Mouse (Mus musculus): Measurements from ENCODE around the gene Kctd7. TPM values are rescaled to one million over a fixed set of nuclear protein-coding genes. Genes with fewer than 3 reads are reported as not detected.

The Kctd7 gene
- polyA plus RNA-seq, 1 experiment from 2014 or later: 6.0 TPM

DNA sequence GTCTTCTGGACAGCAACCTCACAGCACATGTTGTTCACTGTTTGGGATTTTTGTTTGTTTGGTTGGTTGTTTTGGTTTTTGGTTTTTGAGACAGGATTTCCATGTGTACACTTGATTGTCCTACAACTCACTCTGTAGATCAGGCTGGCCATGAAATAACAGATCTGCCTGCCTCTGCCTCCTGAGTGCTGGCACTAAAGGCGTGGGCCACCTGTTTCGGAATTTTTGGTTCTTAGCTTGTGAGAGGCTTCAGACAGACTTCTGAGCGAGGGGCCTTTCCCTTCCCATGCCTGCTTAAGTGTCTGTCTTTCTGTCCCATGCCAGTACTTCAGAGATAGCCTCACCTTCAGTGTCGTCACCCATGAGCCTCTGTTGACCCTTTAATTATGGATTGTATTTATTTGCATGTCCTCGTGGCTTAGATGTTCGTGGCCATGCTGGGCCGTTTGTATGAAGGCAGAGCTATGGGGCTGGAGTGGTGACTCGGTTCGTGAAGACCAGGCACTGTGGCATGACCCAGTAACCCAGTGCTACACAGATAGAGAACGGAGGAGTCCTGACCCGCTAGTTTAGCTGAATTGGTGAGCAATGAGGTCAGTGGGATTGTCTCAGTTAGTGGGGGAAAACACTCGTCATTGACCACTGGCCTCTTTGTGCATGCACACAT is 24.5 kb upstream of the Kctd7 start:
- H3K9me3 ChIP-seq (replicated peaks): no peaks in the 10 kb centered on the region
- no peaks in the 10 kb centered on the region for H3K27me3 ChIP-seq
- WGBS (ENCODE audit: insufficient replicate concordance): 69% methylated on average over 12 of the region's 12 CpGs
- no peak overlapping the region for H3K9ac ChIP-seq
- H3K4me2 ChIP-seq: no peak overlapping the region
- ATAC-seq (ENCODE audit: insufficient read depth): no peak
- no peak overlapping the region for H3K4me3 ChIP-seq (replicated peaks)
- H3K4me1 ChIP-seq (replicated peaks): no peaks in the 10 kb centered on the region
- H3K36me3 ChIP-seq (replicated peaks): peaks cover 9% of the 10 kb centered on the region; the same call in 1 of the 2 replicates
- no peak overlapping the region for H3K27ac ChIP-seq (replicated peaks)

DNA sequence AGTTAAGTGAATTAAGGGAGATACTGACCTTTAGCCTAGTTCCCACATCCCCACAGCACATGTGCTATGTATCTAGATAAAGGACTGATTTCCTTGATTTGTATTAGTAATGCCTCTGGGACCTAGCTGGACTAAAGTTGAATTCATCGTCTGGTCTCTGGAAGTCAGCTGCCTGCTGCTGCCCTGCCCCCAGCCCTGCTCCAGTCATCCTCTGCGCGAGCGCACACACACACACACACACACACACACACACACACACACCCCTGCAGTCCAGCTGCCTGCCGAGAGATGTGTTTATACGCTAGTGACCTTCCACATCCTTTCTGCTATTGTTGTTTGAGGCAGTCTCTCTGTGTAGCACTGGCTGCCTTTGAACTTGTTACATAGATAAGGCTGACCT is 23.8 kb upstream of the Kctd7 start:
- 78% methylated on average over 6 of the region's 6 CpGs for WGBS (ENCODE audit: insufficient replicate concordance)
- ATAC-seq (ENCODE audit: insufficient read depth): no peak
- H3K4me3 ChIP-seq (replicated peaks): no peak overlapping the region
- no peak overlapping the region for H3K9ac ChIP-seq
- H3K36me3 ChIP-seq (replicated peaks): peaks cover 9% of the 10 kb centered on the region; the same call in 1 of the 2 replicates
- H3K9me3 ChIP-seq (replicated peaks): no peaks in the 10 kb centered on the region
- H3K4me2 ChIP-seq: no peak overlapping the region
- no peak overlapping the region for H3K27ac ChIP-seq (replicated peaks)
- H3K27me3 ChIP-seq: no peaks in the 10 kb centered on the region
- no peaks in the 10 kb centered on the region for H3K4me1 ChIP-seq (replicated peaks)

DNA sequence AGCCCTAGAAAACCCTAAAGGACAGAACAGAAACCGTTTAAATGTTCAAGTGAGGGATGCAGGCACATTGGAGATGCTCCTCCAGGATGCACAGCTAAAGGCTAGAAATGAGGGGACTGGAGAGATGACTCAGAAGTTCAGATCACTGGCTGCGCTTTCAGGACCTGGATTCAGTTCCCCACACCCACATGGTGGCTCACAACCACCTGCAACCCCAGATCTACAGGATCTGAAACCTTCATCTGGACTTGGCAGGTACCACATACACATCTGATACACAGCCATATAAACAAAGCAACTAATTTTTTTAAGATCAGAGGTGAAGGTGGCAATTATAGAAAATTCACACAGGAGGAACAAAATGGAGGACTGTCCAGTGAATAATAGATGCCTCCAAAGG is 22.3 kb upstream of the Kctd7 start:
- no peak overlapping the region for H3K4me2 ChIP-seq
- no peak for ATAC-seq (ENCODE audit: insufficient read depth)

DNA sequence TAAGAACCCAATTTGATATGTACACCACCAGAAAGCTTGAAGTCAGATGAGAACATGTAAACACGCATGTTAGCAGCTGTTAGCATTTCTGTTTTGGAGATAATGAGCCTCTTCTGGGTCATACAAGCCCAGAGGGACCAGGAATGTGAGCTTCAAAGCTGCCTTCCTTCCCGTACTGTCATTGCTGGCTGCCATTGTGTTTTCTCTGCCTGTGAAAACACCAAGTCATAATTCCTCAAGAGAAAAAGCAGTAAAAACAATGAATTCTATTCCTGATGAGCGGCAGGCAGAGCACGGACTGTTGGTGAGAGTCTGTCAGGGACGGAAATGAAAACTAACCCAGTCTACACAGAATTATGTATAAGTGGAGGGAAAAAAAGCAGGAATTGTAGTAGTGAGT is 20.4 kb upstream of the Kctd7 start:
- no peak overlapping the region for H3K9ac ChIP-seq
- H3K4me1 ChIP-seq (replicated peaks): no peaks in the 10 kb centered on the region
- H3K27me3 ChIP-seq: no peaks in the 10 kb centered on the region
- no peak overlapping the region for H3K4me2 ChIP-seq
- 72% methylated on average over 5 of the region's 5 CpGs for WGBS (ENCODE audit: insufficient replicate concordance)
- no peak overlapping the region for H3K4me3 ChIP-seq (replicated peaks)
- no peaks in the 10 kb centered on the region for H3K9me3 ChIP-seq (replicated peaks)
- H3K36me3 ChIP-seq (replicated peaks): 0 out of 2 replicates have a peak, but pooled peaks cover 3% of the 10 kb centered on the region
- H3K27ac ChIP-seq (replicated peaks): no peak overlapping the region
- no peak for ATAC-seq (ENCODE audit: insufficient read depth)

More for the DNA sequence above, 22.3 kb upstream of the Kctd7 start:
- no peak overlapping the region for H3K4me3 ChIP-seq (replicated peaks)
- WGBS (ENCODE audit: insufficient replicate concordance): 75% methylated on average over 2 of the region's 2 CpGs
- 0 out of 2 replicates have a peak, but pooled peaks cover 3% of the 10 kb centered on the region for H3K36me3 ChIP-seq (replicated peaks)
- H3K27ac ChIP-seq (replicated peaks): no peak overlapping the region
- H3K27me3 ChIP-seq: no peaks in the 10 kb centered on the region
- no peak overlapping the region for H3K9ac ChIP-seq
- no peaks in the 10 kb centered on the region for H3K9me3 ChIP-seq (replicated peaks)
- no peaks in the 10 kb centered on the region for H3K4me1 ChIP-seq (replicated peaks)

DNA sequence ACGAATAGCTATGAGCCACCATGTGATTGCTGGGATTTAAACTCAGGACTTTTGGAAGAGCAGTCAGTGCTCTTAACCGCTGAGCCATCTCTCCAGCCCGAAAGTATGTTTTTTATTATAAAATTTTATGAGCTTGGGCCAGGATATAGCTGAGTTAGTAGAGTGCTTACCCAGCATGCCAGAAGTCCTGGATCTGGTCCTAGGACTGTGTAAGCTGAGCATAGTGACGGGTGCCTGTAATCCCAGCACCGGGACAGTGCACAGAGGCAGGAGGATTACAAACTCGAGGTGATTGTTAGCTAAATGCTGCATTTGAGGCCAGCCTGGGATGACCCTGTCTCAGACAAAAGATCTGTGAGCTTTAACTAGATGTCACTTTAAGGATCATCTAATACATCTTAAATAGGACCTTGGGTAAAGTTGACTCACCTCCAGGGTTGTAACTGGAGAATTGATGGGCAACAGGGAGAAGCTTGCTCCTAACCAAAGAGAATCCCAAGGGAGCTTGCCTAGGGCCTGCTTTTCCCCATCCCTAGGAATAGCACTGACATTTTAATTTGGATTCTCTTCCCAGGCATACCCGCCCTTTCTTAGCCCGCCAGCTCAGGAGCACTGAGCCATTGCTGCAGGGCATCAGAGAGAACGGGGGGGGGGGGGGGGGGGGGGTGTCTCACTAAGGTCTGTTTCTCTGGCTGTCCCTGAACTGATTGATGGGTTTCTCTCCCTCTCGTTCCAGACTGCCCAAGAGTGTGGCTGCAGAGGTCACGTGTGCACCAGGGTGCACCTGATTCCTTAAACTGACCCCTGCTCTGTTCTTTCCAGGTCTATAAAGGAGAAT is 15.8 kb upstream of the Kctd7 start:
- Histone ChIP-seq H3K9me3 (replicated peaks) (no peaks in the 10 kb centered on the region), H3K4me1 (replicated peaks) (no peaks in the 10 kb centered on the region), H3K27ac (replicated peaks) (no peak overlapping the region), H3K9ac (no peak overlapping the region), H3K4me3 (replicated peaks) (no peak overlapping the region), H3K27me3 (no peaks in the 10 kb centered on the region), H3K36me3 (replicated peaks) (peaks cover 3% of the 10 kb centered on the region; the same call in 1 of the 2 replicates), H3K4me2 (no peak overlapping the region)
- ATAC-seq (ENCODE audit: insufficient read depth): no peak
- 62% methylated on average over 11 of the region's 11 CpGs for WGBS (ENCODE audit: insufficient replicate concordance)

DNA sequence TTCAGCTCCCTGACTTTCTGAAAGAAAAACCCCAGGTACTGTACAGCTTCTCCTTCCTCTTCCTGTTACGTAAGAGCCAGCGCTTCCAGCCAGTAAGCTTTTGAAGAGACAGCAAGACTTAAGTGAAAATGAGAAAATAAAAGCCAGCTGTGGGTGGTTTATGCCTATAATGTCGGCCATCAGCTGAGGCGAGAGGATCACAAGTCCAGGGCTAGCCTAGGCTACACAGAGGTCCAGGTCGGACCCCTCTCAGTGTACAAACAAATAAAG is 15.2 kb upstream of the Kctd7 start:
- no peak overlapping the region for H3K27ac ChIP-seq (replicated peaks)
- no peaks in the 10 kb centered on the region for H3K9me3 ChIP-seq (replicated peaks)
- no peak for ATAC-seq (ENCODE audit: insufficient read depth)
- no peak overlapping the region for H3K9ac ChIP-seq
- no peak overlapping the region for H3K4me3 ChIP-seq (replicated peaks)
- H3K36me3 ChIP-seq (replicated peaks): peaks cover 3% of the 10 kb centered on the region; the same call in 1 of the 2 replicates
- no peaks in the 10 kb centered on the region for H3K27me3 ChIP-seq
- H3K4me1 ChIP-seq (replicated peaks): no peaks in the 10 kb centered on the region
- WGBS (ENCODE audit: insufficient replicate concordance): 65% methylated on average over 5 of the region's 5 CpGs
- H3K4me2 ChIP-seq: no peak overlapping the region

DNA sequence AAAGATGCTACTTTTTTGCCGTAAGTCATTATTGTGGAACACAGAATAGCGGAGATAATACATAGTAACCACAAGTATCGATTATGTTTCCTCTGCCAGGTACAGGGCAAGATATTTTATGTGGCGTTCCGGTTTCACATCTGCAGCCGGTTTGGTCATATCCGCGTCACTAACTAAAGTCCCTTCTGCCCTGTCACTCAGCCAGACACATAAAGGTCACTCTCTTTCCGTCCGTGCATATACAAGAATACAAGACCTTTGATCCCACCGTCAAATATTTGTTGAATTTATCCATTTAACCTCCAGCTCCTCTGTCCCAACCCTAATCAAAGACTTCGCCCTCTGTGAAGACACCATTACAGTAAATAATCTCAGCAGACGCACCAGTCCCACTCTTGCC is 8.1 kb upstream of the Kctd7 start:
- Histone ChIP-seq H3K9ac (no peak overlapping the region), H3K27ac (replicated peaks) (no peak overlapping the region), H3K36me3 (replicated peaks) (no peaks in the 10 kb centered on the region), H3K4me1 (replicated peaks) (peaks cover 3% of the 10 kb centered on the region), H3K27me3 (no peaks in the 10 kb centered on the region), H3K9me3 (replicated peaks) (no peaks in the 10 kb centered on the region), H3K4me3 (replicated peaks) (no peak overlapping the region), H3K4me2 (no peak overlapping the region)
- WGBS (ENCODE audit: insufficient replicate concordance): 80% methylated on average over 13 of the region's 13 CpGs
- ATAC-seq (ENCODE audit: insufficient read depth): 0 out of 2 replicates have a peak, but pooled peaks have one; percentile 25

DNA sequence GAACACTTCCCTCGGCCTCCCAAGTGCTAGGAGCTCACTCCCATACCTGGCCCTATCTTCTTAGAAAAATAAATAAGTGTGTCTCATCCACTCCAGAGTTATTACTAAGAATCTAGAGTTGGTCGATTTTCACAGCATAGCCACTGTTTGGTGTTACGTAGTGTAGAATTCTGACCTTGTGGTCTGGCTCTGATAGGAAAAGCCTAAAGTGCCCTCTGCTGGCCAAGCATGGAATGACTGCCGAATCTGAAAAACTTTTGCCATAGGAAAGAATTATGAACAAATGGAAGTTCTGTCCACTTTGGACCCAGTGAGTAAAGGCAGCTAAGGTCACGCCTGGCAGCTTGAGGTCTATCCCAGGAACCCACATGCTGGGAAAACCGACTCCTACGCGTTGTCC is 5.3 kb upstream of the Kctd7 start:
- H3K27ac ChIP-seq (replicated peaks): no peak overlapping the region

DNA sequence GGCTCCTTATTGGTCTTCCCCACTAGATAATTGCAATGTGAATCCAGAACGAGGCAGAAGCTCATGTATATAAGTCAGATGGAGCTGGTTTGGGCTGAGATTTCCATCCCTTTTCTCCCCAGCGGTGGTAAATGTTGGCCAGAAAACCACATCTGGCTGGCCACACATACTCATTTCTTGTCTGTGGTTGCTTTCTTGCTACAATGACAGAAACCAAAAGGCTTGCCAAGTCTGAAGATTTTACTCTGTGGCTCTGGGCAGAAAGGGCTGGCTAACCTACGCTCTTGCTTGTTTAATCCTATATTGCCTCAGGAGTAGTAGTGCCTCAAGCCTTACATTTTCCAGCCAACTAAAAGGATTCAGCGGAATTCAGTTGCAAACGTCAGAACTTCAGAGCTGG is 3.5 kb upstream of the Kctd7 start:
- H3K9me3 ChIP-seq (replicated peaks): no peaks in the 10 kb centered on the region
- no peak overlapping the region for H3K4me2 ChIP-seq
- 65% methylated on average over 5 of the region's 5 CpGs for WGBS (ENCODE audit: insufficient replicate concordance)
- H3K27me3 ChIP-seq: no peaks in the 10 kb centered on the region
- no peak overlapping the region for H3K9ac ChIP-seq
- H3K36me3 ChIP-seq (replicated peaks): no peaks in the 10 kb centered on the region
- H3K4me1 ChIP-seq (replicated peaks): peaks cover 27% of the 10 kb centered on the region
- H3K4me3 ChIP-seq (replicated peaks): no peak overlapping the region
- no peak for ATAC-seq (ENCODE audit: insufficient read depth)
- H3K27ac ChIP-seq (replicated peaks): no peak overlapping the region

More for the DNA sequence above, 5.3 kb upstream of the Kctd7 start:
- Histone ChIP-seq H3K36me3 (replicated peaks) (no peaks in the 10 kb centered on the region), H3K4me1 (replicated peaks) (peaks cover 16% of the 10 kb centered on the region), H3K4me3 (replicated peaks) (no peak overlapping the region), H3K9ac (no peak overlapping the region), H3K9me3 (replicated peaks) (no peaks in the 10 kb centered on the region), H3K4me2 (no peak overlapping the region), H3K27me3 (no peaks in the 10 kb centered on the region)
- 20% methylated on average over 8 of the region's 8 CpGs for WGBS (ENCODE audit: insufficient replicate concordance)
- no peak for ATAC-seq (ENCODE audit: insufficient read depth)

DNA sequence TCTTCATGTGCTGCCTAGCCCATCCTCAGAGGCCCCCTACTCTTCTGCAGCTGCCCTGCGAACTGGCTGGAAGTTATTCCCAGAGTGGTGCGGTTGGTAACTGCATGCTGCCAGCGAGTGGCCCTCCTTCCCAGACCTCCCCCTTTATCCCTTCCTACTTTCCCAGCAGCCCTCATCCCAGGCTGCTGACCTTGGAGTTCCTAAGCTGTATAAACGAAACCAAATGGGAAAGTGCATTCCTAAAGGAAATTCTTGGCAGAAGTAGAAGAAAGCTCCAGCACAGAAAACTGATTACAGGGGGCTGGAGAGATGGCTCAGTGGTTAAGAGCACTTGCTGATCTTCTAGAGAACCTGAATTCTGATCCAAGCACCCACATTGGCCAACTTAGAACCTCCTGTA is 2.6 kb upstream of the Kctd7 start:
- Histone ChIP-seq H3K4me3 (replicated peaks) (no peak overlapping the region), H3K4me1 (replicated peaks) (peaks cover 33% of the 10 kb centered on the region), H3K9me3 (replicated peaks) (no peaks in the 10 kb centered on the region), H3K36me3 (replicated peaks) (no peaks in the 10 kb centered on the region; the same call in 1 of the 2 replicates), H3K27ac (replicated peaks) (no peak overlapping the region), H3K9ac (no peak overlapping the region), H3K4me2 (no peak overlapping the region), H3K27me3 (no peaks in the 10 kb centered on the region)
- WGBS (ENCODE audit: insufficient replicate concordance): 50% methylated on average over 4 of the region's 4 CpGs
- no peak for ATAC-seq (ENCODE audit: insufficient read depth)

DNA sequence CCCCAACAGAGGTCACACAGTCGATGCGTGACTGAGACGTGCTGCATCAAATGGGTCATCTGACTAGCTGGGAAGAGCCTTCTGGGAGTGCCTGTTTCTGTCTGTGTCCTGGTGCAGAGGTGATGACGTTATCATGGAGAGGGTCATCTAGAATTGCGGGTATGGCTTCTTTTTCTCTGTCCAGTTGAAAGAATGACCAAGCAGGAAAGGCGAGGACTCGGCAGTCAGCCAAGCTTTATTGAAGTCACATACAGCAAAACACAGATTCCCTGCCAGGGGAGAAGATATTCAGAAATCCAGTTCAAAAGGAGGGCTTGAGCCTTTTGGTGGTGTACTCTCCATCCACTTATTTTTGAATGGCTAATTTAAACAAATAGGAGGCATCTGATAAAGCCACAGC is 1.6 kb upstream of the Kctd7 start:
- Histone ChIP-seq H3K4me1 (replicated peaks) (peaks cover 40% of the 10 kb centered on the region), H3K27me3 (no peaks in the 10 kb centered on the region), H3K4me2 (peak overlapping the region; percentile 87), H3K9me3 (replicated peaks) (no peaks in the 10 kb centered on the region), H3K4me3 (replicated peaks) (peak overlapping the region; percentile 73), H3K36me3 (replicated peaks) (peaks cover 10% of the 10 kb centered on the region), H3K9ac (peak overlapping the region; percentile 60; the same call in 1 of the 2 replicates), H3K27ac (replicated peaks) (peak overlapping the region; percentile 99)
- 85% methylated on average over 7 of the region's 7 CpGs for WGBS (ENCODE audit: insufficient replicate concordance)
- no peak for ATAC-seq (ENCODE audit: insufficient read depth)

Data from liver, embryonic 15.5 days (tissue).